Mouse (Mus musculus): Measurements from ENCODE around the gene Gm20388. TPM values are rescaled to one million over a fixed set of nuclear protein-coding genes. Genes with fewer than 3 reads are reported as not detected.

Gm20388 gene
- polyA plus RNA-seq, 1 experiment from 2014 or later, result 8.3 TPM

DNA sequence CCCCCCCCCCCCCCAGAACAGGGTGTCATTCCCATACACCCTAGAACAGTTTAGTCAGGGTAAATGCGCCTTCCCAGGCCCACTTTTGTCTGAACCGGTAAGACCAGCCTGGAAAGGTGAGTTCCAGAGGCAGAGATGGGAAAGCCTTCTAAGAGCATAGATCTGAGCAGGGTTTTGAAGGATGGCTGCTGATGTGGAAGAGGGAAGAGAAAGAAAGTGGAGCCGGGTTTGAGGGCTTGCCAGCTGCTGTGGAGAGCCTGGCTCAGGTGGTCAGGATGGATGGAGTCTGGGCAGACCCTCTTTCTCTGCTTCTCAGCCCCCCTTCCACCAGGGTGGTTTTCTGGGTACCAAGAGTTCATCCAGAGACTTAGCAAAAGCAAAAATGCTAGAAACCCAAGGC lies 622.7 kb downstream of the Gm20388 start:
- no peak for DNase-seq (ENCODE audit: low spot score)
- Histone ChIP-seq H3K27me3 (replicated peaks; ENCODE audit: control insufficient read depth, insufficient read depth, low read length) (peaks cover 5% of the 10 kb centered on the region), H3K4me1 (replicated peaks; ENCODE audit: control insufficient read depth, insufficient read depth, low read length) (peaks cover 78% of the 10 kb centered on the region), H3K36me3 (ENCODE audit: control insufficient read depth, insufficient read depth, low read length) (no peaks in the 10 kb centered on the region), H3K9me3 (ENCODE audit: control insufficient read depth, low read length) (no peaks in the 10 kb centered on the region), H3K9ac (ENCODE audit: low read length) (no peak overlapping the region), H3K4me2 (ENCODE audit: low read length) (no peak overlapping the region; the same call in 1 of the 2 replicates), H3K4me3 (ENCODE audit: low read depth, low read length) (no peak overlapping the region), H3K27ac (ENCODE audit: low read depth) (no peak overlapping the region)
- no peak for ATAC-seq (replicated peaks; ENCODE audit: low FRiP score, low TSS enrichment, low read depth)
- 51% methylated on average over 3 of the region's 3 CpGs for WGBS

DNA sequence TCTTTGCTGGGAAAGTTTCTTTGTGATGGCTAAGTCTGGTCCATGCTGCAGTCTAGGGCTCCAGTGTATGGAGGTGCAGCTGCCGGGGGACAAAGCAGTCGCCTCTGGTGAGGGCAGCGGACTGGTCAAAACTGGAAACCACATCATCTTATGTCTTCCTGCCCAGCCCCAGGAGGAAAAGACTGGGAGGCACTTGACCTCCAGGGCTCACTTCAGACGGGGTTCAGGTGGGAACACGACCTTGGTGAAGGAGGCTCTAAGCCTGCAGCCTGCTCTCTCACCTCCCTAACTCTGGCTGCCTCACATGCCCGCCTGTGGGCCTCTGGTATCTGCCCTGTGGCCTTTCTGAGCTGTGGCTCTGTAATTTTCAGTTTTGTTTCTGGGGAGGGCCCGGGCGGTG lies 623.4 kb downstream of the Gm20388 start:
- peaks cover 7% of the 10 kb centered on the region for H3K27me3 ChIP-seq (replicated peaks; ENCODE audit: control insufficient read depth, insufficient read depth, low read length)
- H3K4me3 ChIP-seq (ENCODE audit: low read depth, low read length), result no peak overlapping the region
- H3K9ac ChIP-seq (ENCODE audit: low read length), result no peak overlapping the region
- DNase-seq (ENCODE audit: low spot score), result no peak
- H3K9me3 ChIP-seq (ENCODE audit: control insufficient read depth, low read length), result no peaks in the 10 kb centered on the region
- H3K4me1 ChIP-seq (replicated peaks; ENCODE audit: control insufficient read depth, insufficient read depth, low read length), result peaks cover 80% of the 10 kb centered on the region
- no peaks in the 10 kb centered on the region for H3K36me3 ChIP-seq (ENCODE audit: control insufficient read depth, insufficient read depth, low read length)
- no peak overlapping the region for H3K4me2 ChIP-seq (ENCODE audit: low read length)
- peak overlapping the region; percentile 33; the same call in 1 of the 2 replicates for H3K27ac ChIP-seq (ENCODE audit: low read depth)
- ATAC-seq (replicated peaks; ENCODE audit: low FRiP score, low TSS enrichment, low read depth), result no peak
- 60% methylated on average over 8 of the region's 8 CpGs for WGBS

GRCm38 (mm10) chr8:120534504-120535368 lies 624.1 kb downstream of the Gm20388 start:
- H3K36me3 ChIP-seq (ENCODE audit: control insufficient read depth, insufficient read depth, low read length), result no peaks in the 10 kb centered on the region
- no peak overlapping the region for H3K4me3 ChIP-seq (ENCODE audit: low read depth, low read length)
- peak; percentile 55 for ATAC-seq (replicated peaks; ENCODE audit: low FRiP score, low TSS enrichment, low read depth)
- H3K4me2 ChIP-seq (ENCODE audit: low read length), result no peak overlapping the region
- peak; percentile 91 for DNase-seq (ENCODE audit: low spot score)
- peaks cover 7% of the 10 kb centered on the region for H3K27me3 ChIP-seq (replicated peaks; ENCODE audit: control insufficient read depth, insufficient read depth, low read length)
- WGBS, result 14% methylated on average over 14 of the region's 14 CpGs
- peak overlapping the region; percentile 33; the same call in 1 of the 2 replicates for H3K27ac ChIP-seq (ENCODE audit: low read depth)
- H3K9ac ChIP-seq (ENCODE audit: low read length), result no peak overlapping the region
- no peaks in the 10 kb centered on the region for H3K9me3 ChIP-seq (ENCODE audit: control insufficient read depth, low read length)
- H3K4me1 ChIP-seq (replicated peaks; ENCODE audit: control insufficient read depth, insufficient read depth, low read length), result peaks cover 83% of the 10 kb centered on the region

DNA sequence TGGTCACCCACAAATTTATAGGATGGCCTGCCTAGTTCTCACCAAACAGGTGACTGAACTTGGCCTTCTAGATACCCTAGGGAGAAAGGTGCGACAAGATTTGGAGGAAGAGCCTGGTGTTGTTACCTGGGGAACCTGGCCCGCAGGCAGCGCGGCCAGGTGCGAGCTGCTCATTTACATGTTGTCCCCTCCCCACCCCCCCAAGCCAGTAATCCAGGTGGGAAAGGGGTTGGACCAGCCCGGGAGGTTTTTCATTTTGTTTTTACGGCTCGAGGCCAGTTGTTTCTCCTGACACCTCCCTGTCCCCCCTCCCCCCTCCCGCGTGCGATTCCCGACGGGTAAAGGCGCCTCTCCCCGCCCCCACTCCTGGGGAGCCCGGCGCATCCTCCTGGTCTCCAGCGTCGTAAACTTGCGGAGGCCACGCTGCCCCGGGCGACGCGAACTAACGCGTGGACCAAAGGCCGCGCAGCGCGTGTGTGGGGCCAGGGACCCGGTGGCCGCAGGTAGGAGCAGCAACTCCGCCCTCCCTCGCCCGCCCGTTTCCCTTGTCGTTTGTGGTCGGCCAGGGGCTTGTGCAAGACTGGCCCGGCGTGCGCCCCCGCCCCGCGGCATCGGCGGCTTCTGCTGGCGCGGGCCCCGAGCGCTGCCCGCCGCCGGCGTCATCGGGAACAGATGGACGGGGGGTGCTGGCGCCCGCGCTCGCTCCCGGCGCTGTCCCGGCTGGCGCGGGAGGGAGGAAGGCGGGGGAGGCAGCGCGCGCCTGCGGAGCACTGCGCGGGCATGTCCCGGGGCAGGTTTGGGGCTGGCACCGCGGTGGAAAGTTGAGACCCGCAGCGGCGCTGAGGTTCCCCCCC lies 625.0 kb downstream of the Gm20388 start:
- DNase-seq (ENCODE audit: low spot score) (peak; percentile 78), ATAC-seq (replicated peaks; ENCODE audit: low FRiP score, low TSS enrichment, low read depth) (no peak)
- WGBS, result 2% methylated on average over 76 of the region's 79 CpGs
- peaks cover 7% of the 10 kb centered on the region for H3K27me3 ChIP-seq (replicated peaks; ENCODE audit: control insufficient read depth, insufficient read depth, low read length)
- H3K4me1 ChIP-seq (replicated peaks; ENCODE audit: control insufficient read depth, insufficient read depth, low read length), result peaks cover 91% of the 10 kb centered on the region
- peak overlapping the region; percentile 53 for H3K9ac ChIP-seq (ENCODE audit: low read length)
- H3K27ac ChIP-seq (ENCODE audit: low read depth), result 0 out of 2 replicates have a peak overlapping the region, but pooled peaks have one; percentile 78
- no peaks in the 10 kb centered on the region for H3K36me3 ChIP-seq (ENCODE audit: control insufficient read depth, insufficient read depth, low read length)
- peak overlapping the region; percentile 100 for H3K4me2 ChIP-seq (ENCODE audit: low read length)
- H3K4me3 ChIP-seq (ENCODE audit: low read depth, low read length), result peak overlapping the region; percentile 58
- no peaks in the 10 kb centered on the region for H3K9me3 ChIP-seq (ENCODE audit: control insufficient read depth, low read length)

GRCm38 (mm10) chr8:120536306-120537206 lies 625.9 kb downstream of the Gm20388 start:
- Histone ChIP-seq H3K36me3 (ENCODE audit: control insufficient read depth, insufficient read depth, low read length) (no peaks in the 10 kb centered on the region), H3K9me3 (ENCODE audit: control insufficient read depth, low read length) (no peaks in the 10 kb centered on the region), H3K4me1 (replicated peaks; ENCODE audit: control insufficient read depth, insufficient read depth, low read length) (peaks cover 87% of the 10 kb centered on the region), H3K27me3 (replicated peaks; ENCODE audit: control insufficient read depth, insufficient read depth, low read length) (peaks cover 7% of the 10 kb centered on the region), H3K9ac (ENCODE audit: low read length) (peak overlapping the region; percentile 53), H3K4me3 (ENCODE audit: low read depth, low read length) (peak overlapping the region; percentile 58), H3K27ac (ENCODE audit: low read depth) (peak overlapping the region; percentile 78), H3K4me2 (ENCODE audit: low read length) (peak overlapping the region; percentile 100)
- DNase-seq (ENCODE audit: low spot score), result peak; percentile 73
- ATAC-seq (replicated peaks; ENCODE audit: low FRiP score, low TSS enrichment, low read depth), result no peak; the same call in none of the 2 replicates
- WGBS, result 1% methylated on average over 61 of the region's 61 CpGs

DNA sequence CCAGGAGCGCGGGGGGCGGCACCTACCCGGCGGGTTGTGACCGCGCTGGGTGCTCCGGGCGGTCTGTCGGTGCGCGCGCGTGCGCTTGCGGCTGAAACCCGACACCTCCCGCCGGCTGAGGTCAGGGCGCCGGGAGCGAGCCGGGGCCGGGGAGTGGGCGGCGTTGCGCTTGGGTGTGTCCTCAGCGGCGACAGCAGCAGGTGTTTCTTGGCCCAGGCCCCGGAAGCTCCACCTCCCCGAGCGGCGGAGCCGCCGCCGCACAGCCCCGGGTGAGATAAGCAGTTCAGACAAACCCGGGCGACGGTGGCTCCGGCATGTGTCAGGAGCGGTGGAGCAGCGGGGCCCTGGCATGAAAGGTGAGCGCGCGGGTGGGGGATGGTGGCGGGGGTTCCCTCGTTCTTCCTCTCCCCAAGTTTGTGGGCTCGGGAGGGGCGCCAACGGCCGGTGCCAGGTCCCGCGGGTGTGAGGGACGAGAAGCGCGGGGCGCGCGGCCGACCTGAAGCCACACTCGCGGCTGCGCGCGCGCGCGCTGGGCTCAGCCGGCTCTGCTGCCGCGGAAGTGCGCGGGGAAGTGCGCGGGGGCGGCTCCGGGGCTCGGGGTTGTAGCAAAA lies 626.7 kb downstream of the Gm20388 start:
- Histone ChIP-seq H3K27me3 (replicated peaks; ENCODE audit: control insufficient read depth, insufficient read depth, low read length) (peaks cover 7% of the 10 kb centered on the region), H3K4me3 (ENCODE audit: low read depth, low read length) (peak overlapping the region; percentile 58), H3K36me3 (ENCODE audit: control insufficient read depth, insufficient read depth, low read length) (no peaks in the 10 kb centered on the region), H3K4me2 (ENCODE audit: low read length) (peak overlapping the region; percentile 100), H3K9ac (ENCODE audit: low read length) (peak overlapping the region; percentile 53), H3K27ac (ENCODE audit: low read depth) (peak overlapping the region; percentile 78), H3K9me3 (ENCODE audit: control insufficient read depth, low read length) (no peaks in the 10 kb centered on the region), H3K4me1 (replicated peaks; ENCODE audit: control insufficient read depth, insufficient read depth, low read length) (peaks cover 81% of the 10 kb centered on the region)
- ATAC-seq (replicated peaks; ENCODE audit: low FRiP score, low TSS enrichment, low read depth) (peak; percentile 64), DNase-seq (ENCODE audit: low spot score) (peak; percentile 90)
- under 1% methylated on average over 67 of the region's 79 CpGs for WGBS

GRCm38 (mm10) chr8:120537818-120538396 lies 627.3 kb downstream of the Gm20388 start:
- peak; percentile 78 for DNase-seq (ENCODE audit: low spot score)
- no peak for ATAC-seq (replicated peaks; ENCODE audit: low FRiP score, low TSS enrichment, low read depth)
- H3K27ac ChIP-seq (ENCODE audit: low read depth), result peak overlapping the region; percentile 78
- no peaks in the 10 kb centered on the region for H3K36me3 ChIP-seq (ENCODE audit: control insufficient read depth, insufficient read depth, low read length)
- under 1% methylated on average over 42 of the region's 46 CpGs for WGBS
- H3K4me1 ChIP-seq (replicated peaks; ENCODE audit: control insufficient read depth, insufficient read depth, low read length), result peaks cover 80% of the 10 kb centered on the region
- H3K4me3 ChIP-seq (ENCODE audit: low read depth, low read length), result peak overlapping the region; percentile 58
- H3K4me2 ChIP-seq (ENCODE audit: low read length), result peak overlapping the region; percentile 100
- peak overlapping the region; percentile 53 for H3K9ac ChIP-seq (ENCODE audit: low read length)
- no peaks in the 10 kb centered on the region for H3K9me3 ChIP-seq (ENCODE audit: control insufficient read depth, low read length)
- peaks cover 7% of the 10 kb centered on the region for H3K27me3 ChIP-seq (replicated peaks; ENCODE audit: control insufficient read depth, insufficient read depth, low read length)
